Mouse (Mus musculus) intestine, embryonic 15.5 days (tissue): Measurements from ENCODE around the gene Apon. TPM values are rescaled to one million over a fixed set of nuclear protein-coding genes. Genes with fewer than 3 reads are reported as not detected.
"Not testable (repeated sequence)": the region's sequence is repeated elsewhere in the genome, so short reads cannot be mapped to it uniquely, and the experiment has no call there.

ENCODE experiments used
- ATAC-seq: fragments of 200-750 bp; cut with Nextera tagmentation; 2 replicates; pipeline ENCODE4 v1.8.0; 2017; ENCODE audit warnings: moderate TSS enrichment, moderate library complexity
- H3K27ac ChIP-seq: fragments of 300-500 bp; sonication (generic); 2 replicates; pipeline ENCODE4 v1.5.1; 2015; ENCODE audit warnings: mild to moderate bottlenecking, inconsistent platforms
- H3K27me3 ChIP-seq: fragments of 300-500 bp; sonication (generic); replicated peaks from 2 replicates; pipeline ENCODE4 v1.6.1; 2015; ENCODE audit warnings: inconsistent platforms
- H3K36me3 ChIP-seq: fragments of 300-500 bp; sonication (generic); 2 replicates; pipeline ENCODE4 v1.6.1; 2015; ENCODE audit warnings: inconsistent platforms
- H3K4me1 ChIP-seq: fragments of 300-500 bp; sonication (generic); replicated peaks from 2 replicates; pipeline ENCODE4 v1.6.1; 2015; ENCODE audit warnings: inconsistent platforms
- H3K4me2 ChIP-seq: fragments of 300-500 bp; sonication (generic); replicated peaks from 2 replicates; pipeline ENCODE4 v1.6.1; 2015; ENCODE audit warnings: mild to moderate bottlenecking, inconsistent platforms
- H3K4me3 ChIP-seq: fragments of 300-500 bp; sonication (generic); replicated peaks from 2 replicates; pipeline ENCODE4 v1.5.1; 2015; ENCODE audit warnings: inconsistent platforms
- H3K9ac ChIP-seq: fragments of 300-500 bp; sonication (generic); 2 replicates; pipeline ENCODE4 v1.6.1; 2015; ENCODE audit warnings: inconsistent platforms
- H3K9me3 ChIP-seq: fragments of 300-500 bp; sonication (generic); 2 replicates; pipeline ENCODE4 v1.6.1; 2016; ENCODE audit warnings: inconsistent platforms
- WGBS: fragments of 180-500 bp; shearing (Covaris S2); methylation state at CpG from one replicate; pipeline ENCODE4 v1.1.7; 2015; 5-methylcytosine and 5-hydroxymethylcytosine counted together
- polyA plus RNA-seq: library from polyadenylated mRNA; unstranded; fragments of >200 nt; fragmentation: Nextera tagmentation; extraction: Ambion mirVana; gene quantifications from 2 replicates; pipeline ENCODE4 v1.2.1, GENCODE M21; 2015

Gene Apon
- polyA plus RNA-seq, 1 experiment from 2014 or later: 0.26 TPM

GRCm38 (mm10) chr10:128282886-128283450 is 29.1 kb downstream of the Apon start:
- Histone ChIP-seq H3K4me3 (no peak overlapping the region), H3K4me1 (no peaks in the 10 kb centered on the region), H3K9ac (no peak overlapping the region), H3K36me3 (peaks cover 23% of the 10 kb centered on the region), H3K27ac (no peak overlapping the region), H3K9me3 (no peaks in the 10 kb centered on the region), H3K4me2 (no peak overlapping the region), H3K27me3 (no peaks in the 10 kb centered on the region)
- 88% methylated on average over 20 of the region's 20 CpGs for WGBS
- no peak for ATAC-seq

- no peak overlapping the region for H3K27ac ChIP-seq
- H3K27me3 ChIP-seq: no peaks in the 10 kb centered on the region
- no peak for ATAC-seq
- H3K36me3 ChIP-seq: peaks cover 23% of the 10 kb centered on the region
- H3K4me2 ChIP-seq: no peak overlapping the region
- H3K9ac ChIP-seq: no peak overlapping the region
- WGBS: 67% methylated on average over 31 of the region's 31 CpGs
- no peaks in the 10 kb centered on the region for H3K9me3 ChIP-seq
- no peak overlapping the region for H3K4me3 ChIP-seq
- no peaks in the 10 kb centered on the region for H3K4me1 ChIP-seq
These were observed 30.0 kb downstream of the Apon start for GRCm38 (mm10) chr10:128283604-128284579.

- H3K27me3 ChIP-seq, H3K4me1 ChIP-seq, H3K9me3 ChIP-seq, H3K4me3 ChIP-seq, H3K4me2 ChIP-seq, H3K27ac ChIP-seq, H3K9ac ChIP-seq, ATAC-seq: not testable (repeated sequence)
- H3K36me3 ChIP-seq: peaks cover 13% of the 10 kb centered on the region; the same call in 1 of the 2 replicates
- WGBS: 80% methylated on average over 1 of the region's 1 CpGs
These were observed 36.7 kb downstream of the Apon start for GRCm38 (mm10) chr10:128290594-128290993.

- H3K4me1 ChIP-seq: peaks cover 10% of the 10 kb centered on the region; the same call in 1 of the 2 replicates
- H3K9ac ChIP-seq: no peak overlapping the region
- H3K36me3 ChIP-seq: 0 out of 2 replicates have a peak, but pooled peaks cover 3% of the 10 kb centered on the region
- H3K9me3 ChIP-seq: no peaks in the 10 kb centered on the region
- ATAC-seq: no peak
- no peaks in the 10 kb centered on the region for H3K27me3 ChIP-seq
- H3K4me2 ChIP-seq: no peak overlapping the region
- WGBS: 73% methylated on average over 13 of the region's 13 CpGs
- no peak overlapping the region for H3K27ac ChIP-seq
- no peak overlapping the region for H3K4me3 ChIP-seq
These were observed 42.6 kb downstream of the Apon start for GRCm38 (mm10) chr10:128296370-128297090.

- ATAC-seq: no peak
- no peaks in the 10 kb centered on the region for H3K27me3 ChIP-seq
- H3K4me2 ChIP-seq: no peak overlapping the region
- no peak overlapping the region for H3K9ac ChIP-seq
- 62% methylated on average over 4 of the region's 4 CpGs for WGBS
- H3K4me3 ChIP-seq: no peak overlapping the region
- H3K36me3 ChIP-seq: no peaks in the 10 kb centered on the region
- H3K27ac ChIP-seq: 0 out of 2 replicates have a peak overlapping the region, but pooled peaks have one; percentile 28
- H3K9me3 ChIP-seq: no peaks in the 10 kb centered on the region
- peaks cover 10% of the 10 kb centered on the region; the same call in 1 of the 2 replicates for H3K4me1 ChIP-seq
These were observed 43.3 kb downstream of the Apon start for GRCm38 (mm10) chr10:128297221-128297620.

GRCm38 (mm10) chr10:128297622-128298021 is 43.7 kb downstream of the Apon start:
- H3K9ac ChIP-seq: no peak overlapping the region
- WGBS: 64% methylated on average over 11 of the region's 11 CpGs
- H3K4me3 ChIP-seq: no peak overlapping the region
- no peaks in the 10 kb centered on the region for H3K9me3 ChIP-seq
- H3K4me1 ChIP-seq: peaks cover 10% of the 10 kb centered on the region; the same call in 1 of the 2 replicates
- H3K27me3 ChIP-seq: no peaks in the 10 kb centered on the region
- peak; percentile 60 for ATAC-seq
- no peaks in the 10 kb centered on the region for H3K36me3 ChIP-seq
- peak overlapping the region; percentile 28; the same call in 1 of the 2 replicates for H3K27ac ChIP-seq
- no peak overlapping the region for H3K4me2 ChIP-seq

GRCm38 (mm10) chr10:128298243-128298642 is 44.3 kb downstream of the Apon start:
- 0 out of 2 replicates have a peak overlapping the region, but pooled peaks have one; percentile 28 for H3K27ac ChIP-seq
- no peaks in the 10 kb centered on the region for H3K36me3 ChIP-seq
- H3K27me3 ChIP-seq: no peaks in the 10 kb centered on the region
- 69% methylated on average over 6 of the region's 6 CpGs for WGBS
- H3K4me3 ChIP-seq: no peak overlapping the region
- ATAC-seq: no peak
- peaks cover 10% of the 10 kb centered on the region; the same call in 1 of the 2 replicates for H3K4me1 ChIP-seq
- no peaks in the 10 kb centered on the region for H3K9me3 ChIP-seq
- no peak overlapping the region for H3K4me2 ChIP-seq
- no peak overlapping the region for H3K9ac ChIP-seq

GRCm38 (mm10) chr10:128298702-128299171 is 44.8 kb downstream of the Apon start, which contains the start of gene Il23a:
TSS of gene Il23a (minus strand) at chr10:128298752.
- Histone ChIP-seq H3K27ac (peak within 1 kb of the TSS; percentile 28; the same call in 1 of the 2 replicates), H3K9me3 (no peaks in the 10 kb centered on the region), H3K4me2 (no peak within 1 kb of the TSS), H3K9ac (no peak within 1 kb of the TSS), H3K27me3 (no peaks in the 10 kb centered on the region), H3K4me1 (peaks cover 10% of the 10 kb centered on the region; the same call in 1 of the 2 replicates), H3K4me3 (no peak within 1 kb of the TSS), H3K36me3 (no peaks in the 10 kb centered on the region)
- 80% methylated on average over 11 of the region's 11 CpGs for WGBS
- no peak for ATAC-seq

- H3K4me3 ChIP-seq: peak overlapping the region; percentile 42
- H3K36me3 ChIP-seq: no peaks in the 10 kb centered on the region
- peak overlapping the region; percentile 94 for H3K27ac ChIP-seq
- peak overlapping the region; percentile 54 for H3K9ac ChIP-seq
- WGBS: 27% methylated on average over 3 of the region's 3 CpGs
- peaks cover 12% of the 10 kb centered on the region for H3K4me1 ChIP-seq
- no peak for ATAC-seq
- H3K9me3 ChIP-seq: no peaks in the 10 kb centered on the region
- no peaks in the 10 kb centered on the region for H3K27me3 ChIP-seq
- peak overlapping the region; percentile 68 for H3K4me2 ChIP-seq
These were observed 48.5 kb downstream of the Apon start for GRCm38 (mm10) chr10:128302357-128302756.

GRCm38 (mm10) chr10:128302785-128303125 is 48.9 kb downstream of the Apon start:
- peak overlapping the region; percentile 94 for H3K27ac ChIP-seq
- H3K9me3 ChIP-seq: no peaks in the 10 kb centered on the region
- H3K4me3 ChIP-seq: peak overlapping the region; percentile 42
- no peaks in the 10 kb centered on the region for H3K36me3 ChIP-seq
- H3K27me3 ChIP-seq: no peaks in the 10 kb centered on the region
- peaks cover 9% of the 10 kb centered on the region for H3K4me1 ChIP-seq
- peak overlapping the region; percentile 54 for H3K9ac ChIP-seq
- peak overlapping the region; percentile 68 for H3K4me2 ChIP-seq
- ATAC-seq: peak; percentile 59
- WGBS: 1% methylated on average over 9 of the region's 9 CpGs

- peaks cover 6% of the 10 kb centered on the region for H3K4me1 ChIP-seq
- H3K27ac ChIP-seq: peak within 1 kb of the TSS; percentile 94
- peak within 1 kb of the TSS; percentile 42 for H3K4me3 ChIP-seq
- no peaks in the 10 kb centered on the region for H3K27me3 ChIP-seq
- peak within 1 kb of the TSS; percentile 54 for H3K9ac ChIP-seq
- no peaks in the 10 kb centered on the region for H3K9me3 ChIP-seq
- 2% methylated on average over 37 of the region's 37 CpGs for WGBS
- H3K4me2 ChIP-seq: peak within 1 kb of the TSS; percentile 75
- peak; percentile 100 for ATAC-seq
- H3K36me3 ChIP-seq: no peaks in the 10 kb centered on the region
These were observed 49.5 kb downstream of the Apon start, which contains the start of gene Pan2 for GRCm38 (mm10) chr10:128303126-128304021. TSS of gene Pan2 (plus strand) at chr10:128303335.
